Mouse (Mus musculus) MEL (cell line): Measurements from ENCODE around the gene Capn8.

Experiments
- E2F4 ChIP-seq: IDR thresholded peaks from 2 replicates; pipeline ENCODE4 v1.6.1; 2011; ENCODE audit warnings: low read depth, low read length, improper control_type of control experiment, borderline replicate concordance
- NRF1 ChIP-seq: IDR thresholded peaks from 2 replicates; pipeline ENCODE4 v1.6.1; 2014; ENCODE audit warnings: low read depth, mild to moderate bottlenecking, inconsistent platforms, low read length, improper control_type of control experiment, moderate library complexity; ENCODE audit not compliant: poor library complexity, insufficient read depth, severe bottlenecking

GRCm38 (mm10) chr1:182669741-182670140 lies 104.9 kb downstream of the Capn8 start:
- TF ChIP-seq NRF1 (no peak), E2F4 (no peak)
